Mouse (Mus musculus) cerebellum, adult 2 months (tissue): ENCODE results near the gene Rasgrf2.

Experiments used
- CTCF ChIP-seq: fragments of 200-500 bp; IDR thresholded peaks from 2 replicates; pipeline ENCODE4 v1.5.1; 2011; ENCODE audit warnings: low read depth, mild to moderate bottlenecking, control low read depth, low read length, moderate library complexity, borderline replicate concordance; ENCODE audit not compliant: insufficient read depth
- POLR2A ChIP-seq: fragments of 200-500 bp; IDR thresholded peaks from 2 replicates; pipeline ENCODE4 v1.6.1; 2011; ENCODE audit warnings: low read length, control low read depth, borderline replicate concordance; ENCODE audit not compliant: insufficient read depth

DNA sequence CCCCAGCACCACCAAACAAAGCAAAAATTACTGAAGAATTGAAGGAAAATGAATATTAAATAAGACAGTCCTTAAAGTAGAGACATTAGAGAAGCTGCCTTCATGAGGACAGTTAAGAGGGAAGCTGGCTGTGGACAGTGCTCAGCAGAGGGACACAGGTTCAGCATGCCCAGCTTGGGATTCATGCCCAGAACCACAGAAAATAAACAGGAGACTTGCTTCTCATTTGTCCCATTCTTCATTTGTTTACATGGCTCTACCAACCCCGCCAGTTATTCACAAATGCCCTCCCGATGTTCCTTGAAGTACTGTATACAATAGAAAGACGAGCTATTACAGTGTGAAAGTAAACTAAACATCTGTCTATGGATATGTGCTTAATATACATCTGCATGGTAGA, 17.4 kb downstream of the Rasgrf2 start:
- no peak for TF ChIP-seq CTCF
- no peak for TF ChIP-seq POLR2A
